ENCODE assay signal across 8 mouse cellular contexts in the genomic region with DNA sequence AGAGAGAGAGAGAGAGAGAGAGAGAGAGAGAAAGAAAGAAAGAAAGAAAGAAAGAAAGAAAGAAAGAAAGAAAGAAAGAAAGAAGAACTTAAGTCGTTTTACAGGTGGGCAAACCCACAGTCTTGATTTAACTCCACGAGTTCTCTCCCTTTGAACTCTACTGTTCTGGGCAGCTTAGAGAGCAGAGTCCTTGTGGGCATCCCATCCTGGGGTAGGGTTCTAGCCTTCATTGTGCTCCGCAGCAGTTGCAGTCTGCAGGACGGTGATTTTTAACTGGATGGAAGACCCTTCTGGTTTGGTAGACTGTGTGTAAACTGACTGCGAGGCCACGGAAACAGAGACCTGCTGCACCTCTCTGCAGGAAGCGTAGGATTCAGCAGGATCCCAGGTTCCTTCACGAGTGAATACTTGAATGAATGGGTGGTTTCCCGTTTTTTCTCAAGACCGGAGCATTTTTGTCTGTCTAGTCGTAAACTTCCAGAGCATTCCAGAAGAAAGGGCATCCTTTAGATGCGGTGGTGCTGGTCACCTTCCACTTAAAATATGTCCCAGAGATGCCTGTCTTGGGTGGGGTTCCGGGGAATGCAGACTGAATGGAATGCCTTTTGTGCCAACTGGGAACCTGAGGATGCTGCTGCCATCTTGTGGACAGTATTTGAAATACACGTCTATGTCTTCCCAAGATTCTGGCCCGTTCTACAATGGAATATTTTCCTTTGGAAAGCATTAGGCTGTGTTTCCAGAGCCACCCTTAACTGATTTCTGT.
DNase-seq lines count a peak whose midpoint lies in the region; ATAC-seq lines count a peak whose summit lies in the region.

No protein-coding gene starts in this region.

- peak overlapping the region; percentile 31 for H3K4me2 ChIP-seq in stomach, embryonic 14.5 days (replicated peaks; ENCODE audit: low read depth, low read length)

- intact Hi-C loops in left cerebral cortex, postnatal 10 days (cut with DNase I), result loop anchor here (2.0 kb wide), 1 partner anchor 182 kb away; no protein-coding TSS in a partner anchor

- no peak overlapping the region for H3K9ac ChIP-seq in stomach, embryonic 14.5 days (replicated peaks; ENCODE audit: low read depth, low read length)

- no peak for ATAC-seq in megakaryocyte, adult 5-6 weeks (ENCODE audit: poor library complexity, severe bottlenecking)
- peak; percentile 6; the same call in 1 of the 2 replicates for ATAC-seq in stomach, embryonic 14.5 days (ENCODE audit: insufficient number of reproducible peaks, insufficient read depth, low FRiP score, low read depth)

- H3K36me3 ChIP-seq in megakaryocyte, embryonic 14.5 days (replicated peaks; ENCODE audit: low read length), result no peaks in the 10 kb centered on the region
- H3K36me3 ChIP-seq in stomach, embryonic 14.5 days (ENCODE audit: control insufficient read depth, insufficient read depth, low read length), result no peaks in the 10 kb centered on the region

- 15% methylated on average over 15 of the region's 15 CpGs for WGBS in stomach, embryonic 14.5 days

- no peak overlapping the region for H3K27ac ChIP-seq in stomach, embryonic 14.5 days (ENCODE audit: low read length)

- H3K4me1 ChIP-seq in megakaryocyte, embryonic 14.5 days, result peaks cover 6% of the 10 kb centered on the region
- H3K4me1 ChIP-seq in stomach, embryonic 14.5 days (ENCODE audit: control insufficient read depth, insufficient read depth, low read length), result no peaks in the 10 kb centered on the region

- peak overlapping the region; percentile 79 for H3K4me3 ChIP-seq in megakaryocyte, embryonic 14.5 days (replicated peaks)
- H3K4me3 ChIP-seq in stomach, embryonic 14.5 days (ENCODE audit: low read depth, low read length), result 0 out of 2 replicates have a peak overlapping the region, but pooled peaks have one; percentile 4

- H3K9me3 ChIP-seq in megakaryocyte, embryonic 14.5 days, result peaks cover 4% of the 10 kb centered on the region; the same call in 1 of the 2 replicates
- H3K9me3 ChIP-seq in stomach, embryonic 14.5 days (ENCODE audit: control insufficient read depth, low read depth, low read length), result no peaks in the 10 kb centered on the region

- peaks cover 38% of the 10 kb centered on the region for H3K27me3 ChIP-seq in megakaryocyte, embryonic 14.5 days (replicated peaks)
- H3K27me3 ChIP-seq in stomach, embryonic 14.5 days (ENCODE audit: control insufficient read depth, insufficient read depth, low read length), result no peaks in the 10 kb centered on the region

- peak; percentile 50 for DNase-seq in cerebellum, adult 8-10 months
- DNase-seq in forelimb bud, embryonic 11.5 days (ENCODE audit: low read depth, low spot score), result peak; percentile 86
- DNase-seq in hindlimb bud, embryonic 11.5 days (ENCODE audit: extremely low spot score, low read depth, low spot score), result peak; percentile 80
- DNase-seq in left cerebral cortex, postnatal 10 days (ENCODE audit: extremely low spot score in 1 of 2, low spot score in 2 of 2), result peak; percentile 54 to 76
- DNase-seq in mesoderm, embryonic 11.5 days (ENCODE audit: low read depth, low spot score), result peak; percentile 88
